Mouse (Mus musculus) liver, adult 2 months (tissue): Measurements from ENCODE around the gene Wdhd1. TPM values are rescaled to one million over a fixed set of nuclear protein-coding genes. Genes with fewer than 3 reads are reported as not detected.

Experiments
- DNase-seq: peaks from one replicate; pipeline ENCODE4 v3.0.0-alpha.2; 2011; ENCODE audit warnings: low read depth, low spot score; ENCODE audit errors: extremely low read depth
- H3K27ac ChIP-seq: fragments of 200-500 bp; replicated peaks from 2 replicates; pipeline ENCODE4 v1.5.1; 2012; ENCODE audit warnings: low read depth, mild to moderate bottlenecking, control low read depth, inconsistent platforms, low read length; ENCODE audit not compliant: insufficient read depth
- H3K27me3 ChIP-seq: fragments of 200-500 bp; 2 replicates; pipeline ENCODE4 v1.6.1; 2012; ENCODE audit warnings: mild to moderate bottlenecking, moderate library complexity, low read length, inconsistent platforms; ENCODE audit not compliant: control insufficient read depth, insufficient read depth
- H3K36me3 ChIP-seq: fragments of 200-500 bp; 2 replicates; pipeline ENCODE4 v1.6.1; 2012; ENCODE audit warnings: low read length, inconsistent platforms; ENCODE audit not compliant: control insufficient read depth, insufficient read depth
- H3K4me1 ChIP-seq: fragments of 200-500 bp; 2 replicates; pipeline ENCODE4 v1.6.1; 2011; ENCODE audit warnings: low read length; ENCODE audit not compliant: control insufficient read depth, insufficient read depth
- H3K4me3 ChIP-seq: fragments of 200-500 bp; 2 replicates; pipeline ENCODE4 v1.5.1; 2011; ENCODE audit warnings: low read depth, mild to moderate bottlenecking, control low read depth, low read length, moderate library complexity; ENCODE audit not compliant: insufficient read depth
- H3K79me2 ChIP-seq: fragments of 200-500 bp; 2 replicates; pipeline ENCODE4 v1.6.1; 2012; ENCODE audit warnings: inconsistent platforms, mild to moderate bottlenecking, low read length, moderate library complexity; ENCODE audit not compliant: control insufficient read depth, insufficient read depth
- H3K9ac ChIP-seq: fragments of 200-500 bp; 2 replicates; pipeline ENCODE4 v1.6.1; 2012; ENCODE audit warnings: low read depth, mild to moderate bottlenecking, control low read depth, inconsistent platforms, low read length
- CTCF ChIP-seq: fragments of 200-500 bp; IDR thresholded peaks from 2 replicates; pipeline ENCODE4 v1.5.1; 2011; ENCODE audit warnings: low read depth, low read length, control low read depth
- POLR2A ChIP-seq: fragments of 200-500 bp; IDR thresholded peaks from 2 replicates; pipeline ENCODE4 v1.6.1; 2011; ENCODE audit warnings: low read length, control low read depth; ENCODE audit not compliant: insufficient read depth; ENCODE audit errors: extremely low read depth
- WGBS: fragments of 180-500 bp; shearing (Covaris S2); methylation state at CpG from one replicate; pipeline ENCODE4 v1.1.7; 2018; 5-methylcytosine and 5-hydroxymethylcytosine counted together
- polyA plus RNA-seq: library from polyadenylated mRNA; depleted of rRNA; stranded (reverse); fragments of >200 nt; gene quantifications from 2 replicates; pipeline ENCODE4 v1.2.3, GENCODE M21; 2012; rRNA removed
- total RNA-seq: library from RNA; depleted of rRNA; stranded (reverse); fragments of >200 nt; gene quantifications from 2 replicates; pipeline ENCODE4 v1.2.3, GENCODE M21; 2014; rRNA removed

Wdhd1 gene
- total and polyA plus RNA-seq, 2 experiments: 0.21 to 1.0 TPM

- Histone ChIP-seq H3K27me3 (no peaks in the 10 kb centered on the region), H3K27ac (peak overlapping the region; percentile 99), H3K79me2 (peaks cover 12% of the 10 kb centered on the region; the same call in 1 of the 2 replicates), H3K9ac (peak overlapping the region; percentile 59), H3K4me3 (no peak overlapping the region), H3K36me3 (no peaks in the 10 kb centered on the region), H3K4me1 (peaks cover 13% of the 10 kb centered on the region)
- DNase-seq: peak; percentile 98
- 12% methylated on average over 5 of the region's 5 CpGs for WGBS
- TF ChIP-seq CTCF (no peak), POLR2A (no peak)
Observed at GRCm38 (mm10) chr14:47191861-47192260, 84.8 kb downstream of the Wdhd1 start.

Other genes starting within 250 kb of the Wdhd1 start
- 195 and 200 TPM in 2 replicates for gene Gch1, start 87.4 kb downstream of the Wdhd1 start, total RNA-seq
- gene Gch1, start 87.4 kb downstream of the Wdhd1 start, polyA plus RNA-seq: 133 TPM in 2 replicates
- gene Socs4, start 74 bp upstream of the Wdhd1 start, total RNA-seq: 8.3 and 9.1 TPM in 2 replicates
- 1.8 and 2.1 TPM in 2 replicates for gene Socs4, start 74 bp upstream of the Wdhd1 start, polyA plus RNA-seq
- 22.2 and 25.6 TPM in 2 replicates for gene Mapk1ip1l, start 21.4 kb upstream of the Wdhd1 start, total RNA-seq
- gene Mapk1ip1l, start 21.4 kb upstream of the Wdhd1 start, polyA plus RNA-seq: 33.6 and 35.4 TPM in 2 replicates
- 6.8 and 7.2 TPM in 2 replicates for gene Lgals3, start 90.9 kb upstream of the Wdhd1 start, total RNA-seq
- 5.2 and 7.9 TPM in 2 replicates for gene Lgals3, start 90.9 kb upstream of the Wdhd1 start, polyA plus RNA-seq
- gene Dlgap5, start 141.6 kb upstream of the Wdhd1 start, total RNA-seq: 0.74 and 1.2 TPM in 2 replicates
- gene Dlgap5, start 141.6 kb upstream of the Wdhd1 start, polyA plus RNA-seq: 0.04 TPM in 1 of 2 replicates, not detected in the other
- gene Fbxo34, start 173.6 kb upstream of the Wdhd1 start, total RNA-seq: 12.7 and 15.6 TPM in 2 replicates
- 7.3 and 9.7 TPM in 2 replicates for gene Fbxo34, start 173.6 kb upstream of the Wdhd1 start, polyA plus RNA-seq